ENCODE assay signal across 8 mouse cellular contexts in the genomic region with DNA sequence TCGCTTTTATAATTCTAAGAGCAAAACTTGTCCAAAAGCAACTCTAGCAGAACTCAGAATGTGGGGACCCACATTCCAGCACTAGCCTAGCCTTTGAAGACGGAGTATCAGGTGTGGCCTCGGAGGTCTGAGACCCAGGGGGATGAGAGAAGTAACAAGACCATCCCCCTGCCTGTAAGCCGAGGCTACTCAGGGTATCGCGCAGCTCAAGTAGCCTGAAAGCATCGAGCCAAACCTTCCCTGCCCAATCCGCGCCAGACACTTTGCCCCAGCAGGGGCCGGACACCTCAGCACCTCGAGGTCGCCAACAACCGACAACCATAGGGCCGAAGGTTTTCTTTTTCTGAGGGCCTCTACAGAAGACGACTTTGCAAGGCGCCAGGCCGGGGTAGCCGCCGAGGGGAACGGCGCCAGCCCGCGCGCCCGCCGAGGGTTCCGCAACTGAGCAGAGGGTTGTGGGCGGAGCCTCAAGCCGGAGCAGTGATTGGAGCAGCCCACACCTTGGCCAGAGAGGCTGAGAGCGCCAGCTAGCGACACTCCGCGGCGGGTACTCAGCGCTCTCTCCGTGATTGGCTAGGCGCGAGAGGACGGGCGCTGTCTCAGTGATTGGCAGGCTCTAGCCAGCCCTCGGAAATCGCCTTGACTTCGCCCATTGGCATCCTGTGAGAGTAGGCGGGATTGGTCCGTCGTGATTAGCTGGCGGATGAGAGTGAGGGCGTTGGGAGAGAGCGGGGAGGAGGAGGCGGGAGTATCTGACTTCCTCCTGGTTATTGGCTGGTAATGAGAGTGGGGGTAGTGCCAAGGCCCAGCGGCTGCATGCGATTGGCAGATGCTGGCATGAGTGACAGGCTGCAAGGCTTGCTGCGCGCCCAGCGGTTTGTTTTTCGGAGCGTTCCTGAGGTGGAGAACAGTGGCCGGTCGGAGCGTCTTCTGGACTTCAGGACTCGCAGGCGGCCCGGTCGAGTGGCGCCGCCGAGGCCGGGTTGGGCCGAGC. TPM values are rescaled to one million over a fixed set of nuclear protein-coding genes. Genes with fewer than 3 reads are reported as not detected.
A peak's percentile ranks its signal among the peaks of the same experiment; 100 is the strongest.
DNase-seq lines count a peak whose midpoint lies in the region; ATAC-seq and TF ChIP-seq lines count a peak whose summit lies in the region.

A gene (plus strand): TSS at position 906 of the 994 bp plus-strand sequence.

- intact Hi-C loops in heart, postnatal 10 days (cut with DNase I) = loop anchor here (2.0 kb wide), 2 partner anchors 15 to 51 kb away; no protein-coding TSS in a partner anchor

- H3K27me3 ChIP-seq in ES-Bruce4 (ENCODE audit: control insufficient read depth, insufficient read depth, low read length, poor library complexity, severe bottlenecking) = no peaks in the 10 kb centered on the region
- H3K27me3 ChIP-seq in forebrain, embryonic 13.5 days = no peaks in the 10 kb centered on the region
- no peaks in the 10 kb centered on the region for H3K27me3 ChIP-seq in liver, postnatal 0 days (ENCODE audit: insufficient read depth, low read length)
- no peaks in the 10 kb centered on the region for H3K27me3 ChIP-seq in neural tube, embryonic 14.5 days (ENCODE audit: control insufficient read depth, insufficient read depth, low read length)

- peak within 1 kb of the TSS; percentile 88 for H3K4me3 ChIP-seq in ES-Bruce4 (ENCODE audit: low read depth, low read length)
- H3K4me3 ChIP-seq in forebrain, embryonic 13.5 days = peak within 1 kb of the TSS; percentile 81
- H3K4me3 ChIP-seq in liver, postnatal 0 days (ENCODE audit: low read depth, low read length) = peak within 1 kb of the TSS; percentile 74
- H3K4me3 ChIP-seq in neural tube, embryonic 14.5 days (ENCODE audit: low read depth, low read length) = peak within 1 kb of the TSS; percentile 99

- no peaks in the 10 kb centered on the region for H3K4me1 ChIP-seq in ES-Bruce4 (ENCODE audit: control insufficient read depth, insufficient read depth, low read length)
- H3K4me1 ChIP-seq in forebrain, embryonic 13.5 days = peaks cover 19% of the 10 kb centered on the region
- H3K4me1 ChIP-seq in liver, postnatal 0 days (ENCODE audit: insufficient read depth) = peaks cover 7% of the 10 kb centered on the region; the same call in 1 of the 2 replicates
- peaks cover 13% of the 10 kb centered on the region for H3K4me1 ChIP-seq in neural tube, embryonic 14.5 days (ENCODE audit: control insufficient read depth, insufficient read depth, low read length)

- peak within 1 kb of the TSS; percentile 76 for H3K4me2 ChIP-seq in forebrain, embryonic 13.5 days
- peak within 1 kb of the TSS; percentile 75 for H3K4me2 ChIP-seq in liver, postnatal 0 days (ENCODE audit: low read depth, low read length)
- peak within 1 kb of the TSS; percentile 57 for H3K4me2 ChIP-seq in neural tube, embryonic 14.5 days (ENCODE audit: low read depth, low read length)

- no peaks in the 10 kb centered on the region for H3K9me3 ChIP-seq in ES-Bruce4 (replicated peaks; ENCODE audit: control insufficient read depth, insufficient read depth, low read length, poor library complexity, severe bottlenecking)
- no peaks in the 10 kb centered on the region for H3K9me3 ChIP-seq in forebrain, embryonic 13.5 days (replicated peaks)
- no peaks in the 10 kb centered on the region for H3K9me3 ChIP-seq in liver, postnatal 0 days (ENCODE audit: low read length)
- no peaks in the 10 kb centered on the region for H3K9me3 ChIP-seq in neural tube, embryonic 14.5 days (ENCODE audit: control insufficient read depth, low read length)

- peak; percentile 91 for TF ChIP-seq POLR2A in ES-Bruce4 (IDR thresholded peaks at IDR 0.05; ENCODE audit: insufficient read depth, low read length)

- H3K36me3 ChIP-seq in ES-Bruce4 (ENCODE audit: control insufficient read depth, insufficient read depth, low read length, poor library complexity, severe bottlenecking) = no peaks in the 10 kb centered on the region
- H3K36me3 ChIP-seq in forebrain, embryonic 13.5 days (ENCODE audit: poor library complexity, severe bottlenecking) = no peaks in the 10 kb centered on the region
- H3K36me3 ChIP-seq in liver, postnatal 0 days (replicated peaks; ENCODE audit: insufficient read depth, low read length) = no peaks in the 10 kb centered on the region
- H3K36me3 ChIP-seq in neural tube, embryonic 14.5 days (ENCODE audit: control insufficient read depth, insufficient read depth, low read length) = no peaks in the 10 kb centered on the region

- DNase-seq in heart, postnatal 10 days = peak; percentile 99 to 100
- DNase-seq in large intestine, adult 2 months (ENCODE audit: low read depth, low spot score) = peak; percentile 99
- peak; percentile 97 for DNase-seq in liver, postnatal 0 days
- peak; percentile 99 for DNase-seq in testis, postnatal 10 days (ENCODE audit: low spot score)

- peak; percentile 80 for TF ChIP-seq CTCF in ES-Bruce4 (IDR thresholded peaks at IDR 0.05; ENCODE audit: low read depth, low read length)
- TF ChIP-seq CTCF in liver, postnatal 0 days (IDR thresholded peaks at IDR 0.05; ENCODE audit: low read depth) = peak; percentile 83

- H3K27ac ChIP-seq in ES-Bruce4 (ENCODE audit: insufficient read depth, low read length) = peak within 1 kb of the TSS; percentile 23
- peak within 1 kb of the TSS; percentile 98 for H3K27ac ChIP-seq in forebrain, embryonic 13.5 days
- peak within 1 kb of the TSS; percentile 96 for H3K27ac ChIP-seq in liver, postnatal 0 days (ENCODE audit: low read depth)
- H3K27ac ChIP-seq in neural tube, embryonic 14.5 days (ENCODE audit: low read depth, low read length) = peak within 1 kb of the TSS; percentile 94

- ATAC-seq in cerebellum, adult (ENCODE audit: insufficient number of reproducible peaks, low FRiP score, low TSS enrichment) = peak; percentile 98
- peak; percentile 99 for ATAC-seq in forebrain, embryonic 13.5 days
- ATAC-seq in liver, postnatal 0 days = peak; percentile 96
- ATAC-seq in neural tube, embryonic 14.5 days (ENCODE audit: low read depth) = peak; percentile 99

- under 1% methylated on average over 68 of the region's 69 CpGs for WGBS in forebrain, embryonic 13.5 days
- WGBS in large intestine, adult 2 months = under 1% methylated on average over 69 of the region's 69 CpGs
- WGBS in liver, postnatal 0 days (ENCODE audit: insufficient replicate concordance) = 1% methylated on average over 69 of the region's 69 CpGs
- under 1% methylated on average over 60 of the region's 69 CpGs for WGBS in neural tube, embryonic 14.5 days

- TF ChIP-seq EP300 in ES-Bruce4 (IDR thresholded peaks at IDR 0.05; ENCODE audit: insufficient read depth, low read depth, low read length) = no peak
- no peak for TF ChIP-seq EP300 in liver, postnatal 0 days (IDR thresholded peaks at IDR 0.05; ENCODE audit: low read depth)

- H3K9ac ChIP-seq in ES-Bruce4 (ENCODE audit: low read depth, poor library complexity, severe bottlenecking) = peak within 1 kb of the TSS; percentile 86
- H3K9ac ChIP-seq in forebrain, embryonic 13.5 days = peak within 1 kb of the TSS; percentile 84
- peak within 1 kb of the TSS; percentile 82 for H3K9ac ChIP-seq in liver, postnatal 0 days (replicated peaks)
- peak within 1 kb of the TSS; percentile 83 for H3K9ac ChIP-seq in neural tube, embryonic 14.5 days (replicated peaks; ENCODE audit: low read depth, low read length)

RNA-seq across cellular contexts. Expression of the gene that starts here (rescaled TPM):
- 44.6 and 46.1 TPM in 2 replicates for polyA plus RNA-seq in ES-Bruce4 (2011; ENCODE audit: insufficient read depth, insufficient read length, low read depth, missing spikeins)
- polyA plus RNA-seq in forebrain, embryonic 13.5 days (2015; fragmentation: Nextera tagmentation; extraction: Ambion mirVana) = 9.5 and 11.9 TPM in 2 replicates
- 10 to 100 TPM; 50.5 to 50.6 TPM for total RNA-seq in heart, postnatal 10 days (2021)
- 15.0 and 23.5 TPM in 2 replicates for polyA plus RNA-seq in large intestine, adult 2 months (2012; rRNA removed)
- polyA plus RNA-seq in liver, postnatal 0 days (2015; fragmentation: Nextera tagmentation; extraction: Ambion mirVana) = 4.6 and 4.7 TPM in 2 replicates
- 11.0 and 15.9 TPM in 2 replicates for polyA plus RNA-seq in neural tube, embryonic 14.5 days (2014; fragmentation: Nextera tagmentation; extraction: Ambion mirVana)

Comparison
In these comparisons a context has a peak if more than half of its experiments do, and no peak if none do; other contexts are left out.
1. Peak in every context shown above with its lines: DNase-seq, ATAC-seq, H3K4me3 ChIP-seq and H3K27ac ChIP-seq.
2. H3K27ac ChIP-seq: peak in every context shown above with its lines; median percentile 98 in forebrain, embryonic 13.5 days; 96 in liver, postnatal 0 days; 94 in neural tube, embryonic 14.5 days; 23 in ES-Bruce4.